Mouse (Mus musculus): ENCODE measurements at regions not wholly inside any gene's neighbourhood (a gene's known extent, or its start where the extent isn't known, plus 50 kb on each side); places are given as distances from the start of the nearest gene placed in this dataset.

DNA sequence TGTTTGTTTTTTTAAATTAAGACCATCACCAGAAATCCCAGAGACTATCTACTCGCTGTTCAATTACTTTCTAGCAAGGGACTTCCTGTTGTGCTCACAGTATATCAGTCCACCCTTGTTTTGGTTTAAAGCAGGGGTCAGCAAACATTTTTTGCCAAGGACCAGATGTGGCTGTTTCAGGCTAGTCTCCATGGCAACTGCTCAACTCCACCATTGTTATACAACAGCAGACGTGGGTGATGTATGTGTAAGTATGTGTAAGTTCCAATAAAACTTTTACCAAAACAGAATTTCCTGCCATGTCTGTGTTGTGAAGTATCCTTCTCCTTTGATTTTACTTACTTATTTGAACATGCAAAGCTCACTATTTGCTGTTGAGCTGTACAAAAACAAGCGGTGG is 259.9 kb downstream of the Dhx15 start:
- TF ChIP-seq POLR2A (IDR thresholded peaks at IDR 0.05; ENCODE audit: low read depth, low read length): no peak
- TF ChIP-seq CTCF (conservative IDR thresholded peaks at IDR 0.05; ENCODE audit: insufficient read depth, insufficient read length, low read depth, low read length): no peak
